Mouse (Mus musculus) C2C12 (cell line): ENCODE measurements around the gene Tmbim1.

Experiments
- CTCF ChIP-seq: IDR thresholded peaks from one replicate; pipeline ENCODE4 v1.5.1; 2011; ENCODE audit not compliant: control insufficient read depth, insufficient read depth, insufficient read length
- FOSL1 ChIP-seq: IDR thresholded peaks from one replicate; pipeline ENCODE4 v1.8.0; 2011; ENCODE audit warnings: mild to moderate bottlenecking, low read length; ENCODE audit not compliant: poor library complexity, insufficient read depth, severe bottlenecking
- MAX ChIP-seq: IDR thresholded peaks from one replicate; pipeline ENCODE4 v1.6.1; 2011; ENCODE audit warnings: mild to moderate bottlenecking, control low read depth
- MYOD1 ChIP-seq: IDR thresholded peaks from one replicate; pipeline ENCODE4 v1.6.1; 2011; ENCODE audit warnings: low read depth; ENCODE audit not compliant: control insufficient read depth, insufficient read length
- MYOG ChIP-seq: IDR thresholded peaks from one replicate; pipeline ENCODE4 v1.6.1; 2011; ENCODE audit not compliant: control insufficient read depth, insufficient read length; ENCODE audit errors: extremely low read depth
- USF1 ChIP-seq: IDR thresholded peaks from one replicate; pipeline ENCODE4 v1.6.1; 2011; ENCODE audit warnings: low read depth, mild to moderate bottlenecking, control low read depth, moderate library complexity

- TF ChIP-seq USF1, result no peak
- no peak for TF ChIP-seq CTCF
- TF ChIP-seq MYOD1, result no peak
- TF ChIP-seq MAX, result no peak
- no peak for TF ChIP-seq FOSL1
- no peak for TF ChIP-seq MYOG
These were observed 16.0 kb upstream of the Tmbim1 start for GRCm38 (mm10) chr1:74321396-74321795.
